8 mouse cellular contexts compared by ENCODE assay signal in genomic region chr9:116383411-116384101, GRCm38 (mm10).
DNase-seq lines count a peak whose midpoint lies in the region; ATAC-seq and TF ChIP-seq lines count a peak whose summit lies in the region.

No protein-coding gene starts in this region.

- no peaks in the 10 kb centered on the region for H3K36me3 ChIP-seq in kidney, adult 2 months (ENCODE audit: control insufficient read depth, insufficient read depth, low read length)
- H3K36me3 ChIP-seq in lung, embryonic 15.5 days: no peaks in the 10 kb centered on the region

- H3K27me3 ChIP-seq in kidney, adult 2 months (replicated peaks; ENCODE audit: control insufficient read depth, insufficient read depth, low read length): no peaks in the 10 kb centered on the region
- H3K27me3 ChIP-seq in lung, embryonic 15.5 days: no peaks in the 10 kb centered on the region

- 9% methylated on average over 18 of the region's 18 CpGs for WGBS in kidney, adult 2 months
- 12% methylated on average over 18 of the region's 18 CpGs for WGBS in lung, embryonic 15.5 days

- no peak for ATAC-seq in CD4-positive, CD25-positive, alpha-beta regulatory T cell, adult 4 months
- ATAC-seq in lung, embryonic 15.5 days (ENCODE audit: borderline replicate concordance, extremely low read depth, low FRiP score, low TSS enrichment): peak; percentile 75

- H3K4me1 ChIP-seq in brown adipose tissue, adult 24 weeks (ENCODE audit: control insufficient read depth, insufficient read depth, insufficient read length, low read length): peaks cover 13% of the 10 kb centered on the region
- H3K4me1 ChIP-seq in kidney, adult 2 months (ENCODE audit: control insufficient read depth, insufficient read depth, low read length): no peaks in the 10 kb centered on the region; the same call in 1 of the 2 replicates
- H3K4me1 ChIP-seq in lung, embryonic 15.5 days: peaks cover 23% of the 10 kb centered on the region

- H3K4me3 ChIP-seq in brown adipose tissue, adult 24 weeks (ENCODE audit: insufficient read depth, low read depth, low read length): peak overlapping the region; percentile 20; the same call in 1 of the 2 replicates
- H3K4me3 ChIP-seq in kidney, adult 2 months (ENCODE audit: insufficient read depth, low read depth, low read length): peak overlapping the region; percentile 8; the same call in 1 of the 2 replicates
- peak overlapping the region; percentile 7; the same call in 1 of the 2 replicates for H3K4me3 ChIP-seq in lung, embryonic 15.5 days

- no peaks in the 10 kb centered on the region for H3K9me3 ChIP-seq in lung, embryonic 15.5 days

- TF ChIP-seq POLR2A in kidney, adult 2 months (IDR thresholded peaks at IDR 0.05; ENCODE audit: low read depth, low read length): no peak

- TF ChIP-seq CTCF in kidney, adult 2 months (conservative IDR thresholded peaks at IDR 0.05; ENCODE audit: insufficient read depth, insufficient read length, low read depth, low read length): no peak

- peak; percentile 37 for DNase-seq in CD4-positive, CD25-positive, alpha-beta regulatory T cell, adult 2 months (ENCODE audit: low read depth, low spot score)
- peak; percentile 22 for DNase-seq in heart, adult 8-10 months (ENCODE audit: low spot score)
- peak; percentile 72 for DNase-seq in kidney, adult 2 months
- DNase-seq in thymus, adult 18-20 months: peak; percentile 39 to 48
- DNase-seq in right cerebral cortex, adult 2 months (ENCODE audit: low spot score in 2 of 2): no peak

- peak overlapping the region; percentile 49; the same call in 1 of the 2 replicates for H3K27ac ChIP-seq in brown adipose tissue, adult 24 weeks (replicated peaks; ENCODE audit: low read depth, low read length)
- peak overlapping the region; percentile 29; the same call in 1 of the 2 replicates for H3K27ac ChIP-seq in kidney, adult 2 months (ENCODE audit: insufficient read depth, low read depth, low read length)
- peak overlapping the region; percentile 90 for H3K27ac ChIP-seq in lung, embryonic 15.5 days

- H3K4me2 ChIP-seq in lung, embryonic 15.5 days: peak overlapping the region; percentile 50

- peak overlapping the region; percentile 12; the same call in 1 of the 2 replicates for H3K9ac ChIP-seq in lung, embryonic 15.5 days

Comparison
In these comparisons a context has a peak if more than half of its experiments do, and no peak if none do; other contexts are left out.
1. DNase-seq: peak in CD4-positive, CD25-positive, alpha-beta regulatory T cell, adult 2 months (single experiment), heart, adult 8-10 months (single experiment), kidney, adult 2 months (single experiment) and thymus, adult 18-20 months (2 of 2); none in right cerebral cortex, adult 2 months (0 of 2).
2. H3K27ac ChIP-seq: peak in every context shown above with its lines; median percentile 90 in lung, embryonic 15.5 days; 49 in brown adipose tissue, adult 24 weeks; 29 in kidney, adult 2 months.
3. Peak in every context shown above with its lines, with median percentiles within 50 percentile points of each other: H3K4me3 ChIP-seq.